Mouse (Mus musculus) spleen, adult 18-20 months (tissue): ENCODE data around the gene Tnnc1.
A peak's percentile ranks its signal among the peaks of the same experiment; 100 is the strongest.

Source experiments
- DNase-seq, 2 experiments: peaks; one replicate each; pipeline ENCODE4 v3.0.0; 2022; ENCODE audit warnings: mixed read lengths in 2 of 2

Tnnc1 gene

DNA sequence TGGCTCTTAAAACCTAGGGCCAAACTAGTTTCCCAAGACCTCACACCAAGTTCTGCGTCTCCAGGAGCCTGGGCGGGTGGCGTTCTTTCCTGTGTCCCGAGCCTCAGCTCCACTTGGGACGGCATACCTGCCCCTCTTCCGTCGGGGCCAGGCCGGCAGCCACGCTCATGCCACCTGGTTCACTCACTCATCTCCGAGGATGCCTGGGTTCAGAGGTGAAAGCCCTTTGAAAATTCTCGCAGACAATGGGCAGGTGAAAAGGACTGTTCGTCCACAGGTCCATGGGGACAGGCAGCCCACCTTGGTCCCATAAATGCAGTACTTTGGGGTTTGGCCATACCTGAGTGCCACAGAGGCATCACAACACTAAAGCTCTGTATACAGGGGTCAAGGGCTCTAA is 23.9 kb upstream of the Tnnc1 start:
- DNase-seq = no peak

DNA sequence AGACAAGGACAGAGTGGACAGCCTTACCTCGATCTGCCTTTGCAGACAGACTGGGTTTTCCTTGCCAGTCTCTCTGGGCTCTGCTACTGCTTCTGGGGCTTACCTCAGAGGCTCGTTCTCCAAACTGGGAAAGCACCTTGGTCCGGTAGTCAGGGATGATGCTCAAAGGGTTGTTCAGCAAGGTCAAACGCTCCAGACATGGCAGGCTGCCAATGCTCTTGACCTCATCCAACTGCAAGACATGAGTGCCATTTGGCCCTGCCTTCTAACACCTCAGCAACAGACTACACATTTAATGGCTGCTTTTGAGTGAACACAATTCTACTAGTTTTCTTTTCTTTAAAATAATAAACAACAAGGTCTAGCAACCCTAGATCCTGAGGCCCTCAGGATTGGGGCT is 21.5 kb upstream of the Tnnc1 start:
- DNase-seq = no peak

DNA sequence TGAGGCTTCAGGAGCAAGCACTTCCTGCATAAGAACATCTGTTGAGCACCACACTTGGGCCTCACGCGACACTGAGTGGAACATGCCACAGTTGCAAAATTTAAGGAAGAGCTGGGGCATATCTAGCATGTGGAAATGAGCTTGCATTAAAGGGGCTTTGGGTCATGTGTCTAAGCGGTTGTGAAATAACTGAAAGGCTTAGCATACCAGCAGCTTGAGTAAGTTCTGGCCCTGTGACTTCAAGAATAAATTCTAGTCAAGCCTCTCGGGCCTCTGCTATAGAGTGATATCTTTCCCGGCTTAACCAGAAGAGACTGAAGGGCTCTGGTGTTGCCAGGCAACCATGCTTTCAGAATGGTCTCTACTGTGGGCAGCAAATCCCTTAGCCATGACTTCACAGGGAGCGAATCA is 19.3 kb upstream of the Tnnc1 start:
- DNase-seq = no peak

DNA sequence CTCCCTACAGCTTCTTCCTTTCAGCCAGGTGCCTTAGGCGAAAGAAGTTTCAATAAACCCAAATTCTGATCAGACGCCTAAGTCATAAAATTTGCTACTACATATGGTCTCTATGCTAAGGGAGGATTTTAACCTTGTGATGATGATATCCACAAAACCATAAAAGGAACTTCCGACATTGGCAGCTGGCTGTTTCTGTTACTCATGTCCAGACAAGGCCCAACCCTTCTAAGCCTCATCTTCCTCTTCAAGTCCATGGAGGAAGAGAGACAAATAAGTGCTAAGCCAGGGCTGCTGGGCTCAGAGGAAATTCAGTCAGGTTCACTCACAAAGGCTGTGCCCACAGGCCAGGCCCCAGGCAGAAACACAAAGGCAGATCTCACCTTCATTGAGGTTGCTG is 18.8 kb upstream of the Tnnc1 start:
- no peak for DNase-seq

DNA sequence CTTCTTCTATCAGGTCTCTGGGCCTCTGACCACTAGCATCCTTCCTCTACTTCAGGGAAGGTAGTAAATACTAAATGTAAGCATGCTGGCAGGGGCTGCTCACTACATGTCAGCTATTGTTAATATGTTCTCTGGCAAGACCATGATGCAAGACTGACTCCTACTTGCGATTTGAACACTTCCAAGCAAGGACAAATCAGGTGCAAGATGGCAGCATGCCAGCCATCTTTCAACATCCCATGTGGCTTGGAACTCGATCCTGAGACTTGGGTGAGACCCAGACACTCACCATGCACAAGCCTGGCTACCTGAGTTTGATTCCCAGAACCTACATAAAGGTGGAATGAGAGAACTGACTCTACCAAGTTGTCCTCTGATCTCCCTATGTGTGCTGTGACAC is 16.2 kb upstream of the Tnnc1 start:
- no peak for DNase-seq

DNA sequence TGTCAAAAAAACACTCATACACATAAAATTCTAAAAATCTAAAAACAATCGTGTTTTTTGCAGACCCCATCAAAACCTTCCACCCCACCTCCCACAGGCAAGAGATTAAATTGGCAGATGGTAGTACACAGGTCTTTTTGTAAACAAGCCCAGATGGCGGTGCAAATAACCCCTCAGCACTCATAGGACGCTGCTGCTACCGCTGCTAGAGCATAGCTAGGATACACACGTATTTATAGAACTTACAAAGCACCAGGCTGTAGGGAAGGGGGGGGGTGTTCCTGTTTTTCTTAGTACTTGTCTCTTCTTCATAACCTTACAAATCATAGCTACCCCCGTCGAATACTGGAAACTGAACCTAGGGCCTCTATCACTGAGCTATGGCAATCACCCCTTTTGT is 14.3 kb upstream of the Tnnc1 start:
- DNase-seq = no peak

DNA sequence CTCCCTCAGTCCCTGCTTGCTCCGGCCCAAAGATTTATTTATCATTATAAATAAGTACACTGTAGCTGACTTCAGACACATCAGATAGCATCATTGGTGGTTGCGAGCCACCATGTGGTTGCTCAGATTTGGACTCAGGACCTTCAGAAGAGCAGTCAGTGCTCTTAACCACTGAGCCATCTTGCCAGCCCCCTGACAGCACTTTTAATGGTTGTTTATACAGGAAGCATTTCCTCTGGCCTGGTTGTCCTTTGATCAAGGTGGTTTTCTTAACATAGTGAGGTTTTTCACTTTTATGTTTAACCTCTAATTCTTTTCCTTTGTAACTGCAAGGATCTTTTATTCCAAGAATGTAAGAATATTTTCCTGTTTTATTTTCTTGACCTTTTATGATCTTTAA is 13.7 kb upstream of the Tnnc1 start:
- DNase-seq = no peak

DNA sequence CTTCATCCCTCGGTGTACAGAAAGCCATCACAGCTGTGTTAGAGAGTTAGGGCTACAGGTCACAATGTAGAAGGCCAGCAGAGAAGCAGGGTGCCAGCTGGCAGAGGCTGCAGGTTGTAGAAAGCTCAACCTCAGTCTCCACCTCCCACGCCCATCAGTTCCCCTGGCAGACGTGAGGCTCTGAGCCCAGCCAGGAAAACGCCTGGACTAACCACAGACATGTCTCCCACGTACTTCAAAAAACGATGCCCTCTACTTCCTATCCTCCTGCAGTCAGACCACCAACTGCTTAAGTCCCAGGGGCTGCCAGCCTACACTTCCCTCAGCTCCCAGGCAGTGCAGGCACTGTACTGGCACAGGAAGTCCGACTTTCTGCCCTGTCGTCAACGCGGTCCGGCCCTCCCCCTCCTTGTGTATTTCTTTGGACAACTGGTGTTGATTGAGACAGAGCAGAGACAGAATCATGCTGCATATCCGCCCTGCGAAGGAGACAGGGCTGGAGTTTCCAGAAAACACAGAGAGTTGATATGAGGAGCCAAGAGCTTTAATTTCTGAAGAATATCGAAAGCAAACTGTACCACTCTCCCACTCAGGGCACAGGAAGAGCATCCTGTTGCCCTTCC is 13.1 kb upstream of the Tnnc1 start:
- peak in 1 of 2 experiments; percentile 33 for DNase-seq

DNA sequence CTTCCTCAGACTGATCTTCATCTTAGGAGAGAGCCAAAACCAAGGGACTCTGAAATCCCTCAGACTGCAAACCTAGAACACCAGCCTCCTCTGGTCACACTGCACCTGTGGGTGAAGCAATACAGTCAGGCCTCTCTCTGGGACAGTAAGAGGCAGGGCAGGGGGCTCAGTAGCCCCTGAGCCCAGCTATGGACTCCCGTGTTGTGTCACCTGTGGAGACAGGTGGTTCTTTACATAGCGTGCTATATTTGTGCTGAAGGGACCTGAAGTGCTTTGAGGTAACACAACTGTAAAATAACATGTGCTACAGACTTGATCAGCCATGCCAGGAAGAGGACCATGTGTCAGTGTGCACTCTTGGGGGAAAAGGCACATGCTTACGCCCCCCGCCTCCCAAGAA is 12.6 kb upstream of the Tnnc1 start:
- no peak for DNase-seq

DNA sequence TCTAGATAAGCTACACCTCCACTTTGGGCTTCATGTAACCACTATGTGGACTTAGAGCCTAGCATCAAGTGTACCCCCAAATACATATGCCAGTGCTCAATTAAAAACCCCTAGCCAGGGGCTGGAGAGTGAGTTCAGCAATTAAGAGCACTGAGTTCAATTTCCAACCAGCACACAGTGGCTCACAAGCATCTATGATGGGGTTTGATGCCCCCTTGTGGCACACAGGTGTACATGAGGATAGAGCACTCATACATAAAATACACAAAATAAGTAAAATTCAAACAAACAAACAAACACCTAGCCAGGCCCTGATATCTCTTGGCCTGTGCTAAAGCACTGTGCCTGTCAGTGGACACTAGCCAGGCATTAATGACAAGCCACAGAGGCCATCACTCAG is 12.1 kb upstream of the Tnnc1 start:
- peak in 1 of 2 experiments; percentile 28 for DNase-seq

DNA sequence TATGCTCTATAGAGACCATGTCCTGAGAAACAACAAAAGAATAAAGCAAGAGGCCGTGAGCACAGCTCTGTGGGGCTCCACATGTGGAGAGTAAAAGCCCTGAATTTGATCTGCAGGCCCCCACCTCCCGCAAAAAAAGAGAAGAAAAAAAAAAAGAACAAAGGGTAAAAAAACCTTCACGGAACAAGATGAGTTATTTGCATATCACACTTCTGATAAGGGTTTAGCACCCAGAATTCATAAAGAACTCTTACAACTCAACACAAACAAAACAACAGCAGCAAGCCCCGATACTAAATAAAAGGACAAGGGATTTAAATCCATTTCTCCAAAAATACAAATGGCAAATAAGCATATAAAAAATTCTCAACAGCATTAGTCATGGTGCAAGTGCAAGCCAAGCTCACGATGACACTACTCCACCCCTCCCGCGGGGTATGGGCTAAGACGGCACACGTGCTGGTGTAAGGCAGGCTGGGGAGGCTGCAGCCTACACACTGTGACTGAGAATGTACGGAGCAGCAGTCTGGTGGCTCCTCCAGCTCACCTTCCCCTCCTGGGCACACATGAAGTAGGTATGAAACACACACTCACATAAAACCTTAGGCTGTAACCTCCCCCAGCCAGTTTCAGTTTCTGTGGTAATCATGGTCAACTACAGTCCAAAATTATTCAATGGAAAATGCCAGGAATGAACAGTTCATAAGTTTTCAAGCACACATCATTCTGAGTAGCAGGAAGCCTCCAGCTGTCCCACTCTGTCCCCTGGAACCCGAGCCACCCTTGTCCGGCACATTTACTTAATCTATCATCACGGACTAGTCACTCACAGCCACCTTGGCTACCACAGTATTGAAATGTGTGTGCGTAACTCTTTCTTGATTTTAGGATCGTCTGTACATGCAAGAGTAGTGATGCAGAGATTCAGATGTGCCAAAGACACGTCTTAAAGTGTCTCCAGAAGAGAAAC is 10.3 kb upstream of the Tnnc1 start:
- no peak for DNase-seq

DNA sequence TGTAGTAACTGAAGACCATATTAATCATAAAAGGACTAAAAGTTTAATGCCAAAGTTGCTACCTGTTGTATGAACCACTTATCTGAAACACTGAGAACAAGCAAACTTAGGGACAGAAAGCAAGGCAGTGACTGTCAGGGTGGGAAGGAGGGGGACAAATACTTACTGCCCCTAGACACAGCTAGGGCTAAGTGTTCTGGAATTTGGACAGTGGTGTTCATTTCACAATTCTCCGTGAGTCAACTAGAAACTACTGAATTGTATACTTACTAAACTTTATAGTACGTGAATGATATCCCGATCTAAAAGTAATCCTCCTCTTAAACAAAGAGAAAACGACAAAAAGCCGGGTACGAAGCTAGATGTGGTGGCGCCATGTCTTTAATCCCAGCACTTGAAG is 8.5 kb upstream of the Tnnc1 start:
- DNase-seq = no peak

DNA sequence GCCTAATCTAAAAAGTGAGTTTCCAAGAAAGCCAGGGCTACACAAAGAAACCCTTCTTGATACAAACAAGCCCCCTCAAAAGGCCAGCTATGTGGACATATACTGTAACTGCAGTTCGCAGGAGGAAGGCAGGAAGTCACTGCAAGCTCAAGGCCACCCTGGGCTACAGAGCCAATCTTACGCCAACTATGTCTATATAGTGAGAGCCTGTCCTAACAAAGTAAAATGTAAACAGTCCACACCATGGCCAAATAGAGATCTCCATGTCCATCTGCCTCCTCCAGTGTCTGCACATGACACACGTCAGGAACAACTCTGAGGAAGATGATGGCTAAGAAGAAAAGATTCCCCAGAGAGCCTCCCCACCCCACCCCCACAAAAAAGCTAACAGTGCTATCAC is 8.1 kb upstream of the Tnnc1 start:
- no peak for DNase-seq

DNA sequence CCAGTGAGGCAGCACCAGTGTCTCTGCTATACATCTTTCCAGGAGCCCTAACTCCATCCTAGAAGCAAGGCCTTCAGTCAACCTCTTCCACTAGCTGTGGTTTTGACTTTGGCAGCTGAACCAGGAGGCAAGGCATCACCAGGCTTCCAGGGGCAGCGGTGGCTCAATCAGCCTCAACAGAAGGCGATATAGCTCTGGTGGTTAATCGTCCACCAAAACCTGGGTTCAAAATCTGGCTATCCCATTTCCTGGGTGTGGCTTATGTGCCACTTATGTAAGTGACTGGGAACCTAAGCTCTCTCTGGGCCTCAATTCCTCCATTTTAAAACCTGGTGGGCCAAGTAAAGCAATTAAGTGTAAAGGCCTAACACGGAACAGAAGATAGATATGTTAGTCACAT is 3.3 kb upstream of the Tnnc1 start:
- DNase-seq = no peak

DNA sequence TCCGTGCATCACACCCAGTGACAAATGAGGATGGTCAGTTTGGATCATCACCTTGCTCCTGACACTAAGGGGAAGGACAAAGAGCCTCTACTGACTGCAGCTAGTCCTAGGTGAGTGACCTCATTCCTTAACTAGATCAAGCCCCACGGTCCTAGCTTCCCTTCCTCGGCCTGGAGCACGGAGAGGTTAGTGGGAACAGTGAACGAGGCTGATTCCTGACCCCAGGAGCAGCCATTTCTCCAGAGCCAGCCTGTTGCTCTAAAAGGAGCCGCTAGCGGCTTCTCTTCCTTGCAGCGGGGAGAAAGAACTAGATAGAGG is 2.9 kb upstream of the Tnnc1 start:
- DNase-seq = no peak

DNA sequence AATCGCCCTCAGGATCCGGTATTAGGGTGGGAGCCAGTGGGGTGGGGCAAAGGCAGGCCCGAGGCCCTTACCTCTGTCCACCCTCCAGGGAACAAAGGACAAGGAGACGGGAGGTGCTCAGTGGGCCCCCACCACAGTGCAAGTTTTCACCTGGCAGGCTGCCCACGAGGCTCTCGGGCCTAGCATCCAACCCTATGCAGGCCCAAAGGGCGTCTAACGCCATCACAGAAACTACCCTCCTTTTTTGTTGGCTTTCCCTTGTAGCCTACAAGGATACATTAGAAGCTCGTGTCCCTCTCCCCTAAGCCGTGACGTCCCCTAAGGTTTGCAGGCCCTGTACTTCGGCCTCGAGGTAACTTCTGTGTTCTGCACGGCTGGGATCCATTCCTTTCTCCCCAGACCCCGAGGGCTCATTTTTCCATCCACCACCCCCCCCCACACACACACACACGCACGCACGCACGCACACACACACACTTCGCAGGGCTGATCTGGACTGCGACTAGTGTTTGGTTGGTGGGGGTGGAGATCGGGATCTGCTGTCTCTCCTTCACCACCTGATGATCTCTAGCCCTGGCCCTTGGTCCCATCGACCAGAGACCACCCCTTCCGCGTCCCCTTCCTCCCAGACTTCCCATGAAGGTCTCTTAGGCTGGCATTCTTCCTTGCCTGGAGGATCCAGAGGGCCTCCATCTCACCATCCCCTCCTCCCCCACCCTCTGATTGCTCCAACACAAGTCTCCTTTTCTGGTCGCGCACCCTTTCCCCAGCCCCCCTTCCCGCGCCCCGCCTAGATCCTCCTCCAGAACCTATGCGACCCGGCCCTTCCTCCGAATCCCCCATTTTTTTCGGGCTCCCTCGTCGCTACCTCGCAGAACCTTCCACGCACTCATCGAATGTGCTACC is 2.3 kb upstream of the Tnnc1 start:
- peak in 1 of 2 experiments; percentile 32 for DNase-seq

DNA sequence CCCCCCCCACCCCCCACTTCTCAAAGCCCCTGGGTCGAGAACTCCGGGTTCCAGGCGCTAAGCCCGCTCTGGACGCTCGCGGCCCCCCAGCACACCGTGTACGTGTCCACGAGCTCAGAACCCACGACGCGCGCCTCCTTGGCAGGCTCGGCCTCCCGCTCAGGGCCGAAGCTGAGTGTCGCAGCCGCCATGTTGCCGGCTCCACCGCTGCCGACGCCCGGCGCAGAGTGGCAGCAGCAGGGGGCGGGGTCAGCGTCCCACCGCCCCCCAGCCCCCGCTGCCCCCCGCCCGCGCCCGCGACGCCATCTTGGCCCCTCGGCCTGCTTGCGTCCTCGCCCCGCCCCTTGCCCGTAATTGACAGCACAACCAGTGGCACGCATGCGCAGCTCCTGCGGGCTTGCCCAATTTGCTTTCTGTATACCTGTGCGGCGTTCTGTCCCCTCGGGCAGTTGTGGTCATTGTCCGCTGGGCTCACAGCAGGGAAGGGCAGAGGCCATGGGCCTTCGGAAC is 1.6 kb upstream of the Tnnc1 start:
- DNase-seq = peak; percentile 92 to 96

DNA sequence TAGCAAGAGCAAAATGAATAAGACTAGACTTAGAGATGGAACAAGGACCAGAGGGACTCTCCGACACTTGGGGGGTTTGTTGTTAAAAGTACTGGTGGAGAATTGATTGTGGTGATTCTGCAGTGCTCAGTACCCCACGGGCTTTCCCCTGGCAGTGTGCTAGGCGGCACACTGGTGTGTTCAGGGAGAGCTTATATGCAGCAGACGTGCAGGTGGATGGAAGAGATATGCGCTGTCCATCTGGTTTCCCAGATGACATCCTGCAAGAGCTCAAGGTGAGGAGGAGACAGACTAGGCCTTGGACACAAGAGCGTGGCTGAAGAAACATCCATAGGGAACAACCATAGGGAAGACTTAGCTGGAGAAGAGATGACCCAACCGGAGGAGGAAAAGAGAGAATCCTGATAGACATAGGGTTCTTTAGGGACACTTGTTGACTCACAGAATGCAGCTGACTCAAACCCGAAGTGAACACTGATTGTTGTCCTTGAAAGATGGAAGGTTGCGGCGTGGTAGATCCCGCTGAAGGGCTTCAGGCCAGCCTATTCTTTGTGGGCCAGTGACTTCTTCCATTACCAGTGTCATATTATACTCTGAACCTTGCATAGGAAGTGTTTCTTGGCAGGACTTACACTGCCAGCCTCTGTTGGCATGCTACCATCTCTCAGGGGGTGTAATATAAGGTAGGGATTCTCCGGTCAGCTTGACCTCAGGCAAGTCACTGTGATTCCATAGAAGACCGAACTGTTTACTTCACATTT is 862 bp upstream of the Tnnc1 start:
- no peak for DNase-seq

DNA sequence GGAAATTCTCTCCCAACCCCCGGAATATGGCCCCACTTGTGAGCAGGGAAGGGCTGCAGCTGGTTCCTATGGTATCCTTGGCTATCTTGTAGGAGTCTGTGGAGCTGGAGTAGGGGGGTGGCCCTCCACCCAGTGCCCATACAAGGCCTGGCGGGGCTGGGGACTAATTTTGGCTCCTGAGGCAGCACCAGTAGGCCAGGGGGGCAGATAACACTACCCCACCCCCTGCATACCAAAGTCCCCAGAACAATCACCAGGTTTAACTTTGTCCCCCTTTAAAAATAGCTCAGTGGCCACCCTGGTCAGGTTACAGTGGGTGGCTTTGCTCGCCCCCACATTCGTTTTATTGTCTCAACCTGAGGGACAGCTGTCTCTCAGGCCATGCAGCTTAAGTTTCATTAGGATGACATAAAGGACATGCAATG is 1.0 kb downstream of the Tnnc1 start:
- DNase-seq = no peak

DNA sequence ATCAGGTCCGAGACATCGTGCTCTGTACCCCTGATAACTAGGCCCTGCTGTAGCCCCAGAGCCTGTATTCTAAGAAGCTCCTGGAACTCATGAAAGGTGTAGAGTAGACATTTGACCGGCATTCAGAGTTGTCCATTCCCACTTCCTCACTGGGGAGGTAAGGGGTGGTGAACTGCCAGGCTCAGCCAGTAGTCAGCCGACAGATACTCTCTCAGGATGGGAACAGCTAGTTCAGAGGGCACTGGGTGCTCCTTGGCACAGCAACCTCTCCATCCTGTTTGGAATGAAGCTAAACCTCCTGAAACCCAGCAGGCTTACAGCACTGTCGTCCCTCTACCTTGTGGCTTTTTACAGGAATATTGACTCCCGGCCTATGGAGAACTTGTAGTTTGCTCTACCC is 3.7 kb downstream of the Tnnc1 start:
- no peak for DNase-seq

DNA sequence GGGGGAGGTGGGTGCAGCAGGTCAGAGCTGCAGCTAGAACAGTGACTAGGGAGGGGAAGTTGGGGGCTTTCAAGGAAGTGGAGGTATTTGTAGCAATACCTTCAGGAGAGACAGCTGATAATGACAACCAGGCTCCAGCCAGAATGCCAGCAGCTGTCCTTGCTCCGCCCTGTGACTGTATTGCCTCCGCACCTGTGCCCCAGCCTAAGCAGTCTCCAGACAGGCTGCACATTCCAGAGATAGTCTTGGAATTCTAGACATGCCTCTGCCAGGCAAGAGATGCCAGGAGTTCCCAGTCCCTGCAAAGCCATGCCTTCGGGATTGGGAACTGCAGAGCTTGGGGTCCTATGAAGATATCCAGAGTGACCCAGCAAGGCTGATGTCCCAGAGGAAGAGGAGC is 4.4 kb downstream of the Tnnc1 start:
- no peak for DNase-seq

DNA sequence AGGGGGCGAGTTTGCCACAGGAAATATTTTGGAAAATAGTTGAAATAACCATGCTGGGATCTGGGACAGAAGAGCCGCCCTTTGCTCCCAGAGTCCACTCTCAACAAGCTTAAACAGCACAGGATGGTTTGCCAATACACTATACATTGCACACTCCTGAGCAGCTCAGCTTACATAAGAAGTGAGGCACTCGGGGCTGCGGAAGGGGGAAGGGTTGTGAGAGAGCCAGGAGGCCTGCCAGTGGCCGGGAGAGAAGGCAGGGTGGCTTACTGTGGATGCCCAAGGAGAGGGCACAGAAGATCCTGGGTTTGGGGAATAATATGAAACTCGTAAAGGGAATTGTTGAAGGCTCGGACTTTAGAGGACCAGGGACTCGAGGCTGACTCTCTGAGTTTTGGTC is 5.8 kb downstream of the Tnnc1 start:
- no peak for DNase-seq

DNA sequence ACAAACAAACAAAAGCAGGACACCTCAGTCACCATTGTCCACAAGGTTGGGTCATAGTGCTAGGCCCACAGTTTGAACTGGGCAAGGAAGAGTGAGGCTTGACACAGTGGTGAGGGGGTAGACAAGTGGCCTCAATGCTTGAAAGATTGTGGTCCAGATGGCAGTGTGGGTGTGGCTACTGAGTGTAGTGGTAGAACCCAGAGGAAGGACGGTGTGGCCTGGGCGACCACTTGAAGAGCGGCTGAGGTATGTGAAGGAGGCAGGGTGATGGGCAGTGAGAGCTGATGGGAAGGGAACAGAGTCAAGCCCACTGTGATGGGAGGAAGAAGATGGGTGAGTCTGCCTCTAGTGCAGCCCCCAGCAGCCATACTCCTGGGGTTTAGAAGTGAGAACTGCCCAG is 6.6 kb downstream of the Tnnc1 start:
- DNase-seq = no peak
